Mouse (Mus musculus) forebrain, embryonic 14.5 days (tissue): ENCODE measurements around the gene Sugp2. TPM values are rescaled to one million over a fixed set of nuclear protein-coding genes. Genes with fewer than 3 reads are reported as not detected.
A peak's percentile ranks its signal among the peaks of the same experiment; 100 is the strongest.

Experiments used
- ATAC-seq: fragments of 200-750 bp; cut with Nextera tagmentation; 2 replicates; pipeline ENCODE4 v1.8.0; 2017; ENCODE audit warnings: mild to moderate bottlenecking, moderate library complexity
- DNase-seq: peaks from one replicate; pipeline ENCODE4 v3.0.0-alpha.2; 2015; ENCODE audit warnings: low spot score
- H3K27ac ChIP-seq: fragments of 300-500 bp; sonication (generic); 2 replicates; pipeline ENCODE4 v1.5.1; 2014; ENCODE audit warnings: low read depth, mild to moderate bottlenecking, control low read depth, low read length, moderate library complexity
- H3K27me3 ChIP-seq: fragments of 300-500 bp; sonication (generic); replicated peaks from 2 replicates; pipeline ENCODE4 v1.6.1; 2014; ENCODE audit warnings: low read length, control low read depth, mixed read lengths; ENCODE audit not compliant: control insufficient read depth, insufficient read depth
- H3K36me3 ChIP-seq: fragments of 300-500 bp; sonication (generic); 2 replicates; pipeline ENCODE4 v1.6.1; 2014; ENCODE audit warnings: low read length, control low read depth; ENCODE audit not compliant: control insufficient read depth, insufficient read depth
- H3K4me1 ChIP-seq: fragments of 300-500 bp; sonication (generic); 2 replicates; pipeline ENCODE4 v1.6.1; 2014; ENCODE audit warnings: antibody characterized with exemption, low read length, control low read depth; ENCODE audit not compliant: control insufficient read depth, insufficient read depth
- H3K4me2 ChIP-seq: fragments of 300-500 bp; sonication (generic); 2 replicates; pipeline ENCODE4 v1.6.1; 2014; ENCODE audit warnings: mild to moderate bottlenecking, control low read depth, low read length
- H3K4me3 ChIP-seq: fragments of 300-500 bp; sonication (generic); 2 replicates; pipeline ENCODE4 v1.5.1; 2014; ENCODE audit warnings: low read depth, low read length, control low read depth
- H3K9ac ChIP-seq: fragments of 300-500 bp; sonication (generic); 2 replicates; pipeline ENCODE4 v1.6.1; 2014; ENCODE audit warnings: mild to moderate bottlenecking, low read length, control low read depth, moderate library complexity
- H3K9me3 ChIP-seq: fragments of 300-500 bp; sonication (generic); replicated peaks from 2 replicates; pipeline ENCODE4 v1.6.1; 2016; ENCODE audit warnings: low read length, control low read depth, mixed read lengths; ENCODE audit not compliant: control insufficient read depth
- WGBS: fragments of 180-500 bp; shearing (Covaris S2); extraction: QIAGEN DNeasy Blood & Tissue Kit; methylation state at CpG from one replicate; pipeline ENCODE4 v1.1.7; 2014; 5-methylcytosine and 5-hydroxymethylcytosine counted together
- polyA plus RNA-seq: library from polyadenylated mRNA; unstranded; fragments of >200 nt; fragmentation: Nextera tagmentation; extraction: Ambion mirVana; gene quantifications from 2 replicates; pipeline ENCODE4 v1.2.1, GENCODE M21; 2014

The Sugp2 gene
- polyA plus RNA-seq, 1 experiment from 2014 or later = 55.6 TPM

DNA sequence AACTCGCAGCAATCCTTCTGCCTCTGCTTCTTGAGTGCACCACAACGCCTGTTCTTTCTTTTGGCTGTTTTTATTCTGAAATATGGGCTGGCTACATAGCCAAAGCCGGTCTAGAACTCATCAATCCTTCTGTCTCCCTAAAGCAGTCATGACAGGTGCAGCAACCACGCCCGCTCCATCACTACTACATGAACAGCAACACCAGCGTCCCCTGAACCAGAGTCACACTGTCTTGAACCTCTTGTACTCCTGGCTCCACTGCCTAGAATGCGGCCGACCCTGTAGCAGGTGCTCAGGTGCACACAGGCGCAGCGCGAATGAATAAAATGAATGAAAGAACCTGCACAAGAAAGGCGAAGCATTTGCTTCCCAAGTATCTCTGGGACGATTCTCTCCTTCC, 420 bp upstream of the Sugp2 start:
- H3K27ac ChIP-seq = peak overlapping the region; percentile 86; the same call in 1 of the 2 replicates
- peaks cover 52% of the 10 kb centered on the region for H3K36me3 ChIP-seq
- 6% methylated on average over 13 of the region's 13 CpGs for WGBS
- H3K27me3 ChIP-seq = no peaks in the 10 kb centered on the region
- H3K4me1 ChIP-seq = peaks cover 16% of the 10 kb centered on the region
- no peaks in the 10 kb centered on the region for H3K9me3 ChIP-seq
- peak overlapping the region; percentile 88 for H3K4me2 ChIP-seq
- H3K4me3 ChIP-seq = peak overlapping the region; percentile 61
- ATAC-seq = peak; percentile 13
- H3K9ac ChIP-seq = peak overlapping the region; percentile 77
- DNase-seq = no peak

DNA sequence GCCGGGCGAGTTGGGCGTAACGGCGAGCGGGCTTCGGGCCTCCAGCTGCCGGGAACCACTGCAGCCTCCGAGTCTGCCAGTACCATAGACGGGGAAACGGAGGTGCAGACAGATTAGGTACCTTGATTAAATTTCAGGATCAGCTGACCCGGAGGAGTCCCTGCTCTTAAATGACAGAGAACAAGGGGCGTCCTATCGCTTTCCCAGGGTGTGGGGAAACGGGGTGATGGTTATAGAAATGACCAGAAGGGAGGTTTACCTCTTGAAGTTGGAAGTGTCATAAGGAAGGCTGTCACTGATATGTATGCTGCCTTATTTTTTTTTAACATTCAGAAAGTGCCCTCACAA, 729 bp downstream of the Sugp2 start:
- no peaks in the 10 kb centered on the region for H3K9me3 ChIP-seq
- H3K4me2 ChIP-seq = peak overlapping the region; percentile 52
- no peak for ATAC-seq
- H3K27ac ChIP-seq = peak overlapping the region; percentile 86
- peak overlapping the region; percentile 61 for H3K4me3 ChIP-seq
- DNase-seq = no peak
- under 1% methylated on average over 15 of the region's 15 CpGs for WGBS
- peaks cover 48% of the 10 kb centered on the region for H3K36me3 ChIP-seq
- peak overlapping the region; percentile 77 for H3K9ac ChIP-seq
- no peaks in the 10 kb centered on the region for H3K27me3 ChIP-seq
- H3K4me1 ChIP-seq = peaks cover 16% of the 10 kb centered on the region

DNA sequence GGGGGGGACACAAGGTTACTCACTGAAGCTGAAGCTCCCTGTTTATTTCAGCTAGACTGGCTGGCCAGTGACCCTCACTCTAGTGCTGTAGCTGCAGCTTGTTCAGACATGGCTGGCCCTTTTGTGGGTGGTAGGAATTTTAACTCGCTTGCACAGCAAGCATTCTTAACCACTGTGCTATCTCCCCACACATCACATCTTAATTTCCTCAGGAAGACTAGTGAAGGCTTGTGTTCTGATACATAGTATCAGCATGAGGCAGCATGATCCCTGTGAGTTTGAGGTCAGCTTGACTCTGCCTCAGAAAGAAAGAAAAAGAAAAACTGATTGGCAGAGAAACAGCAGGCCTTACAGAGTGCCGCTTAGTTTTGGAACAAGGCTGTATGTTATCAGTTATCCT, 3.8 kb downstream of the Sugp2 start:
- 89% methylated on average over 2 of the region's 2 CpGs for WGBS
- no peak for ATAC-seq
- no peak overlapping the region for H3K4me2 ChIP-seq
- no peak overlapping the region for H3K4me3 ChIP-seq
- no peaks in the 10 kb centered on the region for H3K27me3 ChIP-seq
- DNase-seq = no peak
- H3K36me3 ChIP-seq = peaks cover 64% of the 10 kb centered on the region
- no peak overlapping the region for H3K27ac ChIP-seq
- H3K9me3 ChIP-seq = no peaks in the 10 kb centered on the region
- peaks cover 13% of the 10 kb centered on the region for H3K4me1 ChIP-seq
- H3K9ac ChIP-seq = no peak overlapping the region

- Histone ChIP-seq H3K4me1 (peaks cover 2% of the 10 kb centered on the region; the same call in 1 of the 2 replicates), H3K9me3 (no peaks in the 10 kb centered on the region), H3K36me3 (peaks cover 89% of the 10 kb centered on the region), H3K27ac (no peak overlapping the region), H3K4me2 (no peak overlapping the region), H3K9ac (no peak overlapping the region), H3K27me3 (no peaks in the 10 kb centered on the region), H3K4me3 (no peak overlapping the region)
- WGBS = 90% methylated on average over 5 of the region's 5 CpGs
- no peak for ATAC-seq
- no peak for DNase-seq
These were observed 6.6 kb downstream of the Sugp2 start for GRCm38 (mm10) chr8:70240642-70241041.

DNA sequence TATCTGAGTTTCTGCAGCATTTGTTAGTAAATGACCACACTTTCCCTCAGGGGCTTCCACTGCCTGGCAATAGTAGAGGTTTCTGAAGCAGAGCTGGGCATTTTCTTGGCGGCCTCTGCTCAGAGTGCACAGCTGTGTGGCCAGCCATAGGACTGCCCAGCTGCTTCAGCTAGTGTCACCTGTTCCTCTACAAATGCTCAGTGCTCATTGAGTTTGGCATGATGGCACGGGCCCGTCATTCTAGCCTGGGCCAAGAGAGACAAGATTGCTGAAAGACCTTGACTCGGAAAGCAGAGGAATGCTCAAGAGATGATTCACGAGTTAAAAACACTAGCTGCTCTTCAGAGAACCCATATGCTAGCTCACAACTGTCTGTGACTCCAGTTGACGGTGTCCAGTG, 12.6 kb downstream of the Sugp2 start:
- no peak for ATAC-seq
- Histone ChIP-seq H3K4me3 (no peak overlapping the region), H3K9ac (no peak overlapping the region), H3K4me1 (no peaks in the 10 kb centered on the region), H3K36me3 (peaks cover 93% of the 10 kb centered on the region), H3K27ac (no peak overlapping the region), H3K9me3 (no peaks in the 10 kb centered on the region), H3K4me2 (no peak overlapping the region), H3K27me3 (no peaks in the 10 kb centered on the region)
- no peak for DNase-seq
- 92% methylated on average over 6 of the region's 6 CpGs for WGBS

DNA sequence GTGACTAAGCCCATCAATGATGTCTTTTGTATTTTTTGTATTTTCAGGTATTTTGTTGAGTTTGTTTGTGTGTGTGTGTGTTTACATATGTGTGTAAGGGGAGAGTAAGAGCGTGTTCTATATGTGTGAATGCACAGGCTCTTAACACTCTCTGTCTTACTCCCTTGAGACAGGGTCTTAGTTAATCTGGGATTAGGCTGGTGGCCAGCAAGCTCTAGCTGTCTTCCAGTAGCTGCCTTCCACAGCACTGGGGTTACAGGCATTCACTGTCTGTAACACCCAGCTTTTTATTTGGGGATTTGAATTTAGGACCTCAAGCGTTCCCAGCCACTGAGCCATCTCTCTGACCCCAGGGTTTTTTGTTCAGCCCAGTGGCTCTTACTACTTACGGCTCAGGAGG, 13.8 kb downstream of the Sugp2 start:
- Histone ChIP-seq H3K27me3 (no peaks in the 10 kb centered on the region), H3K9me3 (no peaks in the 10 kb centered on the region), H3K36me3 (peaks cover 93% of the 10 kb centered on the region), H3K4me1 (no peaks in the 10 kb centered on the region), H3K27ac (no peak overlapping the region), H3K9ac (no peak overlapping the region), H3K4me3 (no peak overlapping the region), H3K4me2 (no peak overlapping the region)
- no peak for ATAC-seq
- 92% methylated on average over 3 of the region's 3 CpGs for WGBS
- DNase-seq = no peak

- Histone ChIP-seq H3K9me3 (no peaks in the 10 kb centered on the region), H3K36me3 (peaks cover 99% of the 10 kb centered on the region), H3K4me1 (no peaks in the 10 kb centered on the region), H3K4me2 (no peak overlapping the region), H3K27me3 (no peaks in the 10 kb centered on the region), H3K27ac (no peak overlapping the region), H3K9ac (no peak overlapping the region), H3K4me3 (no peak overlapping the region)
- DNase-seq = no peak
- no peak for ATAC-seq
- WGBS = 83% methylated on average over 1 of the region's 1 CpGs
These were observed 20.6 kb downstream of the Sugp2 start for GRCm38 (mm10) chr8:70254628-70255027.

- Histone ChIP-seq H3K4me2 (no peak overlapping the region), H3K9ac (no peak overlapping the region), H3K27me3 (no peaks in the 10 kb centered on the region), H3K9me3 (no peaks in the 10 kb centered on the region), H3K27ac (no peak overlapping the region), H3K4me3 (no peak overlapping the region), H3K36me3 (peaks cover 99% of the 10 kb centered on the region), H3K4me1 (no peaks in the 10 kb centered on the region)
- no peak for ATAC-seq
- no peak for DNase-seq
- 76% methylated on average over 3 of the region's 3 CpGs for WGBS
These were observed 23.4 kb downstream of the Sugp2 start for GRCm38 (mm10) chr8:70257456-70257855.

GRCm38 (mm10) chr8:70258600-70258999, 24.6 kb downstream of the Sugp2 start:
- Histone ChIP-seq H3K4me3 (no peak overlapping the region), H3K27me3 (no peaks in the 10 kb centered on the region), H3K9ac (no peak overlapping the region), H3K4me1 (no peaks in the 10 kb centered on the region), H3K4me2 (no peak overlapping the region), H3K36me3 (peaks cover 99% of the 10 kb centered on the region), H3K27ac (no peak overlapping the region), H3K9me3 (no peaks in the 10 kb centered on the region)
- ATAC-seq (no peak), DNase-seq (no peak)
- WGBS = 93% methylated on average over 5 of the region's 5 CpGs
